Mouse (Mus musculus) embryonic fibroblast, embryonic 13.5 days (primary cell): Measurements from ENCODE around the gene Cdk7.

ENCODE experiments used
- CTCF ChIP-seq: IDR thresholded peaks from 2 replicates; pipeline ENCODE4 v1.5.1; 2011; ENCODE audit warnings: mild to moderate bottlenecking, control low read depth, low read length, moderate library complexity, borderline replicate concordance; ENCODE audit not compliant: insufficient read depth
- POLR2A ChIP-seq: IDR thresholded peaks from 2 replicates; pipeline ENCODE4 v1.6.1; 2011; ENCODE audit warnings: low read depth, mild to moderate bottlenecking, control low read depth, low read length, moderate library complexity

GRCm38 (mm10) chr13:100732756-100733155 lies 2.0 kb upstream of the Cdk7 start:
- TF ChIP-seq CTCF (no peak), POLR2A (no peak)
